Mouse (Mus musculus): ENCODE results near the gene Kcnj16.

Gene Kcnj16

GRCm38 (mm10) chr11:111054854-111055822 lies 87.3 kb downstream of the Kcnj16 start:
- in situ Hi-C loops (cut with MboI, MseI): loop anchor here in 1 of 2 experiments (25.0 kb wide), 1 partner anchor 668 kb away; the partner anchor contains the start of gene Map2k6

GRCm38 (mm10) chr11:111056030-111056429 lies 88.2 kb downstream of the Kcnj16 start:
- in situ Hi-C loops (cut with MboI, MseI): loop anchor here in 1 of 2 experiments (25.0 kb wide), 1 partner anchor 669 kb away; the partner anchor contains the start of gene Map2k6

DNA sequence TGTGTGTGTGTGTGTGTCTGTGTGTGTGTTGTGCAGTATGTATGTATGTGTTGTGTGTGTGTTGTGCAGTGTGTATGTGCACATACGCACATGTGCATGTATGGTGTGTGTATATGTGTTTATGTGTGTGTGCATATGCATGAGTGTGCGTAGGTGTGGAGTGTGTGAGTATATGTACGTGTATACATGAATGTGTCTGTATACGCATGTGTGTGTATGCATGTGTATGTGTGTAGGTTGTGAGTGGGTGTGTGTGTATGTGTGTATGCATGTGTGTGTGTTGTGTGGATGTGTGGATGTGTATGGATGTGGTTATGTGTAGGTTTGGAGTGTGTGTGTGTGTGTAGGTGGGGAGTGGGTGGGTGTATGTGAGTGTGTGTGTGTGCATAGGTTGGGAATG lies 89.6 kb downstream of the Kcnj16 start:
- in situ Hi-C loops (cut with MboI, MseI): loop anchor here in 1 of 2 experiments (25.0 kb wide), 1 partner anchor 670 kb away; the partner anchor contains the start of gene Map2k6

DNA sequence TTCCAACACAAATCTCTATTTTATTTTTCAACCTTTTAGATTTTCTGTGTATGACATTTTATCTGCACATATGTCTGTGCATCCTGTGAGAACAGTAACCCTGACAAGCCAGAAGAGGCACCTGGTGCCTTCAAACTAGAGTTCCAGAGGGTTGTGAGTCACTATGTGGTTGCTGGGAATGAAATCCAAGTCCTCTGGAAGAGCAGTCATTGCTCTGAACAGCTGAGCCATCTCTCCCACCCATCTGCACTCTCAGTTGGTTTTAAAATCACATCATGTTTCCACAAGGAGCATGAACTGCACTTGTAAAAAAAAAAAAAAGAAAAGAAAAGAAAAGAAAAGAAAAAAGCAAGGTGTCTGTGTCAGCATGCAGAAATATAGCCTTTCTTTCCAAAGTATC lies 91.6 kb downstream of the Kcnj16 start:
- in situ Hi-C loops (cut with MboI, MseI): loop anchor here in 1 of 2 experiments (25.0 kb wide), 1 partner anchor 672 kb away; the partner anchor contains the start of gene Map2k6

- in situ Hi-C loops (cut with MboI, MseI): loop anchor here in 1 of 2 experiments (10.0 to 25.0 kb wide), 2 partner anchors 525 to 673 kb away; partner anchors contain the start of gene Map2k6
Observed at GRCm38 (mm10) chr11:111060216-111060615, 92.4 kb downstream of the Kcnj16 start.

DNA sequence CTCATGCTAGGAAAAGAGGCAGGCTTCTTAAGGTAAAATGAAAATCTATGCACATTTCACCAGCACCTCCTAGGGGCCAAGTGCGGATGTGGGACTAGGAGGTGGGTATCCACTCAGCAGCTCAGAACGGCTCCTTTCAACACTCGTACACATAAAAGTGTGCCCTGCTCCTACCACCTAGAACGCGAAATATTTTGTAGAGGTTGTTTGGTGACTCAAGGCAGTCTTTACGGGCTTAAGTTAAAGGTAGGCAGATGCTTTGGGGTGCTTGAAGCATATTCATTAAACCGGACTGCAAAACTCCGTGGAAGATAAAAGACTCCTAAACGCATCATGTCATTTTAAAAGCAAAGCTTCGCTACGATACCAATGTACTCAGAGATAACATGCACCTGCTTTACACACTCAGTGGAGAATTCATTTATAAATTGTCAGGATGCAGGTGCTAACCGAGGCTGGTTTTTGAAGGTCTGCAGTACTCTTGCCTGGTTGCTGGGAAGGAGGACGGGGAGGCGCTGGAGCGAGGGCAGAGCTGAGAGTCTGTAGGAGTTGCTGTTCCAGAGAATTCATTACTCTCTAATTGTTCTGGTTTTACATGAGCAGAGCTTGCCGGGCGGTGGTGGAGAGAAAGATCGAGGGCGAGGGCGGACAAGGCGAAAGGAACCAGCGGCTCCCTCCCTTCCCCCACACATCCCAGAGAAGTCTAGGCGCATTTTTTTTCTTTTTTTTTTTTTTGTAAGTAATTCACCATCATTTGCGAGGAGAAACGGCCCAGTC lies 97.1 kb downstream of the Kcnj16 start:
- in situ Hi-C loops (cut with MboI, MseI): loop anchor here (5.0 to 25.0 kb wide), 3 partner anchors 530 to 708 kb away; partner anchors contain the start of gene Map2k6 (in 1 of the 2)

DNA sequence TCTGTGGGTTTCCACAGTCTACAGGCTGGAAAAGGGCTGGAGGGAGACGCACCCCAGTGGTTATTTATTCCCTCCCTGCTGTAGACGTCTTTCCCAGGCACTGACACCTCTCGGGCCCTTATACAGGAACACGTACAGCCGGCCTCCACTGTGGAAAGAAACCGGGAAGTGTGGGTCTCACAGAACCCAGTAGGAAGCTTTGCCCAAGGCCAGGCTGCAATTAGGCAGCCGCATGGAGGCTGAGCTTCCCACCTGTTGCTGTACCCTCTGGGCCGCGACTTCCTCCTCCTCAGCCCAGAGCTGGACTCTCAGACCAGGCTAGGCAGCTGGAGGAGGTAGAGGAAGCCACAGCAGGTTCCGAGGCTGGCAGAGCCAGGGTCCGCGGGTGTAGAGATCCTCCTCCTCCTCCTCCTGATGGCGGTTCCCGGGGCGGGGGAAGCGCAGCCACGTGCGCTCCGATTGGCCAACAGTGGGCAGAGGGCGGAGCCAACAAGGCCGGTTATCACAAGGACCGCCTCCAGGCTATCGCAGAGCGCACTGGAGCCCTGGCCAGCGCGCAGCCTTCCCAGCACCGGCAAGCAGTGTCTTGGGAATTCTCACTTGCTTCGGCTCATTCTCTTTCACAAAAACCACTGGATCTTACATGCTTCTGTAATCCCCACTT lies 97.9 kb downstream of the Kcnj16 start, which contains the start of gene Kcnj2:
TSS of gene Kcnj2 (plus strand) at position 530 of the 664 bp plus-strand sequence.
- in situ Hi-C loops (cut with MboI, MseI): loop anchor here (5.0 to 25.0 kb wide), 3 partner anchors 531 to 708 kb away; partner anchors contain the start of gene Map2k6 (in 1 of the 2)

- in situ Hi-C loops (cut with MboI, MseI): loop anchor here (5.0 to 25.0 kb wide), 3 partner anchors 531 to 709 kb away; partner anchors contain the start of gene Map2k6 (in 1 of the 2)
Observed at GRCm38 (mm10) chr11:111066299-111066691, 98.5 kb downstream of the Kcnj16 start.

DNA sequence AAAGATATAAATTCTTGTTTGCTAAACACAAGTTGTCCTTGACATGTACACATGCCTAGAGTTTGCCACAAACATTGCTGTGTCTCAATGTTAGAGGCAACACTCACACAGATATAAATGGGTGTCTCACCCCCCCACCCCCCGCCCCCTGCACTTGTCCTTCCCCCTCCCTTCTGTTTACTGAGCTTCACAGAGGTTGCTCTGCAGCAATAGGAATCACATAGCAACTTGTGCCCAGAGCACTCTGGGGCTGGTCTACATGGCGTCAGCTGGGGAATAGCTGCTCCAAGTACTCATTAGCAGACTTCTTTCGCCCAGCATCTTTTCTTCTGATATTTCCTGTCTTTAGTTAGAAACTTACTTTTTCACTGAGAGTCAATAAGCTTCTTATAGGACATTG lies 100.0 kb downstream of the Kcnj16 start:
- in situ Hi-C loops (cut with MboI, MseI): loop anchor here (5.0 to 25.0 kb wide), 3 partner anchors 533 to 710 kb away; partner anchors contain the start of gene Map2k6 (in 1 of the 2)

- in situ Hi-C loops (cut with MboI, MseI): loop anchor here in 1 of 2 experiments (25.0 kb wide), 1 partner anchor 683 kb away; the partner anchor contains the start of gene Map2k6
Observed at GRCm38 (mm10) chr11:111070460-111070859, 102.6 kb downstream of the Kcnj16 start.

DNA sequence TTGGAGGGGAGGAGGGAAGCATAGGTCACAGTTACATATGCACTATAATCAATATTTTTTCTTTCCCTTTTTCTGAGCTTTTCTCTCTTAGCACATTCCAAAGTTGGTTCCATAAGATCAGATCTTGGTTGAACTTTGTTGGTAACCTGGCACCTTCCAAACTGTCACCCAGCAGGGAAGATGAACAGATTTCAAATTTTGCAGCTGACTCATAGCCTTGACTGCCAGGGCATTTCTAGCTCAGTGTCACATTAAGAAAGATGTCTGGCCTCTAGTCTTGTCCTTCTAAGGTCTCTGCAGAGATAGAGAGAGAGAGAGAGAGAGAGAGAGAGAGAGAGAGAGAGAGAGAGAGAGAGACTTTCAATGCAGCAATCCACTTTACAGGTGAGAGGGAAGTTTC lies 106.3 kb downstream of the Kcnj16 start:
- in situ Hi-C loops (cut with MboI, MseI): loop anchor here in 1 of 2 experiments (25.0 kb wide), 1 partner anchor 687 kb away; the partner anchor contains the start of gene Map2k6

Measured in T-helper 17 cell (primary cell).